Mouse (Mus musculus) cerebral cortex, adult 2 months (tissue): ENCODE measurements around the gene Gm156.

Experiments used
- WGBS: fragments of 180-500 bp; shearing (Covaris S2); methylation state at CpG from one replicate; pipeline ENCODE4 v1.1.7; 2018; 5-methylcytosine and 5-hydroxymethylcytosine counted together

Gm156 gene

DNA sequence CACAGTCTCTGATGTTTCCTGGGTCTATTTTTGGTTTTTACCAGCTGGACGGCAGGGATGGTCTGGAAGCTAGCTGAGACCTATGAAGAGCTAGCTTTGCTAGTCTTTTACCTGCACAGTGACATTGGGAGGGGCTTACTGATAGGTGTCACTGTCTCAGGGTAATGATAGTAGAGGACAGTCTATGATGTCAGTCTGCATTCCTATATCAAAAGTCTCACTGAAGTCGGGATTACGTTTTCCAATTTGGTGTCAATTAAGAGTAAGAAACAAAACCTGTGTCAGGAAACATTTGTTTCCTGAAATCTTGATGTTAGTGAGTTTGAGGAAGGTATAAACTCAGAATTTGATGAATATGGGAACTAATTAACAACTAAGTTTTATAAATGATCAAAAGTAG lies at the start of gene Gm156:
Gm156 (minus strand) TSS at position 101 of the 400 bp plus-strand sequence.
- WGBS, result 88% methylated on average over 3 of the region's 3 CpGs

DNA sequence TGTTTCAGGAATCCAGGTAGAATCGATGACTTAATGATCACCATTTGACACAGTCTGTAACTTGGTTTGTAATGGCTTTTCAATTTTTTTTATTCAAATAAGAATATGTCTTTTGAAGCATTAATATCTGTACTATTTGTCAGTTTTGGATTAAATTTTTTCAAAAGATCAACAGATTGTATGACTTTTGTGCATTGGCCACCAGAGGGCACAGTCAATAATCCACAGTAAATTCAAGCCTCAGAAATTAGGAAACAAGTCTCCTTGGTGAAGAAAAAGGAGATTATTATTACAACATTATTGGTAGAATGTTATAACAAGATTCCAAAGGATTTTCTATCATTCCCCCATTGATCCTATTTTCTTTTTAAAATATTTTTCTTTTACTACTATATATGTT lies 41.5 kb upstream of the Gm156 start:
- WGBS, result 76% methylated on average over 1 of the region's 1 CpGs

DNA sequence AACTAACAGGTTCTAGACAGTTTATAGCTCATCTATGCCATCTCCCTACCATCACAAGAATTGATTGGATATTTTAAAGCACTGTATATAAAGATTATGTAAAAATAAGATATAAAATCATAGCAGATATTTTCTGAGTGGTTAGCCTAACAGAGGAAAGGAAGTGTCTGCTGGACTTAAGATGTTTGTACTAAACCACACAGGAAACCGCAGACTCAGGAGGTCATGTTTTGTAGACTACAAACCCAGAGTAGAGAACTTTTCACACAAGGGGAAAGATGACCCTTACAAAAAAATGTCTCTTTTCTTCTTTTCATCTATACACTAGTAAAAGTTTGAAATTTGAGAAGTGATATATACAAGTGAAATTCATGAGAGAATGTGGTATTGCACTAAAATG lies 39.9 kb upstream of the Gm156 start:
- WGBS, result 87% methylated on average over 1 of the region's 1 CpGs

DNA sequence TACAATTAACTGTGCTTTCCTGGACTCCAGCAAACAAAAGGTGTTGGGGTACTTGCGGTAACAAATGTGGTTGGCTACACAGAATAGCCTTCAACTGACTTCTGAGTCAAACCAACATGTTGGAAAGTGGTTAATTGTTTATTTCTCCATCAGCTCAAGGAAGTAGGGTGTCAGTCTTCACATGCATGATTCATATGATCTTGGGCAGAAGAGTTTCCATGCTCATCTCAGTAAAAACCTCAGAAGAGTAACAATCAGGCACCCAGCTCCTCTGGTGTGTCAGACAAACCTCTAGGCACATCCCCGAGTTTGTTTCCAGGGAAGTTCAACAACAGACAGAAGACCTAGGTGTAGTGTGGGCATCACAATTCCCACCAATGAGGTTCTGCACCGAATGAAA lies 33.7 kb upstream of the Gm156 start:
- 55% methylated on average over 3 of the region's 3 CpGs for WGBS

DNA sequence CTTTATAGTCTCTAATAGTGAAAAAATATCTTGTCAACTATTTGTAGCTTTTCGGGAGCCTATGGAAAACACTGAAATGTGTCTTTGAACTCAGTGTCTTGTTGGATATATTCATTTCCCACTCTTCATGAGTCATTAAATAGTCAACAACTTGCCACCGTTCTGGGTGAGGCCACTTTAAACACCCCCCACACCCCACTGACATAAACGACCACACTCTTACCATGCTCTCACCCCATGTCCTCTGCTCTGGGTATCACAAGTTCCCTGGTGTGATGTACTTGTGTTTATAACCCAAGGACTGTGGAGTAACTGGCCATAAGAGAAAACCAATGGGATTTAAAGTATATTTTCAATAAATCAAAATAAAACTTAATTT lies 36.4 kb downstream of the Gm156 start:
- 76% methylated on average over 3 of the region's 3 CpGs for WGBS

DNA sequence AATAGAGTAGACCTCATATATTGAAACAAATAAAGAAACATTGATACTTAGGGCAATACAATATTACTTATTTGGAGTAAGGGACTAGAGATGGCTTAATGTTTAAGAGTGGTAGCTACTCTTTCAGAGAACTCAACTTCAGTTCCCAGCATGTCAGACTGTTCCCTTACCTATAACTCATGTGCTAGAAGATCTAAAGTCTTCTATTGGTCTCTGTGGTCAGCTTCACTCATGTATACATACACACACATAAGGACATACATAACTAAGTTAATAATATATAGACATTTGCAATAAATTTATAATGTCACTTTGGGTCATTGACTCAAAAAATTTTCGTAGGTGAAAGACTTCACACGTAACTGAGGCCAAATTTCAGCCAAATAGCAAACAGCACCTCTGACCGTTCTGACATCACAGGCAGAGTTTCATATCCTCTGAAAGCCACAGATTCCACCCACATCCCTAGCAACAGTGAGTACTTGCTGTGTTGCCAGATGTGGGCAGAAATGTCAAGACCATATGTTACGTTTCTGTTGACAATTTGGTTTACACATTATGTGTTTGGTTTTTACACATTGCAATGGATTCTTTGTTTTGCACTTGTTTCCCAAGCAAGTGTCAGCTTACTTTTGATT lies 36.9 kb downstream of the Gm156 start:
- WGBS, result 80% methylated on average over 4 of the region's 4 CpGs

DNA sequence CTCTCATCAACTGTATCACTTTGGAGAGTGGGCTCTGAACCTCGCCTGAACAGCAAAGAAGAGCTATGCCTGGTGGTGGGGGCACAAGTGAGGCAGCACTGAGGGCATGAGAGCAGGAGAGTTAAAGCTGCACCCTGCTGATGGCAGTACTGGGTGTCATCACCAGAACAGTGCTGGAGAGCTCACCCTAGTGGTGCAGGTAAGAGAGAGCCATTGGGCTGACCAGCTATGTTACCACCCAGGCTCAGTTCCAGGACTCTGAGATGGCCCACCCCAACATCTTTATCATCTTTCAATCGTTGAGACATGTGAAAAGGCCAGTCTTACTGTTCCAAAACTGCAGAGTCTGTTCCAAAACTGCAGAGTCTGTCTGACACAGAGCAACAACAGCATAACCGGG lies 37.9 kb downstream of the Gm156 start:
- WGBS, result 63% methylated on average over 3 of the region's 3 CpGs

DNA sequence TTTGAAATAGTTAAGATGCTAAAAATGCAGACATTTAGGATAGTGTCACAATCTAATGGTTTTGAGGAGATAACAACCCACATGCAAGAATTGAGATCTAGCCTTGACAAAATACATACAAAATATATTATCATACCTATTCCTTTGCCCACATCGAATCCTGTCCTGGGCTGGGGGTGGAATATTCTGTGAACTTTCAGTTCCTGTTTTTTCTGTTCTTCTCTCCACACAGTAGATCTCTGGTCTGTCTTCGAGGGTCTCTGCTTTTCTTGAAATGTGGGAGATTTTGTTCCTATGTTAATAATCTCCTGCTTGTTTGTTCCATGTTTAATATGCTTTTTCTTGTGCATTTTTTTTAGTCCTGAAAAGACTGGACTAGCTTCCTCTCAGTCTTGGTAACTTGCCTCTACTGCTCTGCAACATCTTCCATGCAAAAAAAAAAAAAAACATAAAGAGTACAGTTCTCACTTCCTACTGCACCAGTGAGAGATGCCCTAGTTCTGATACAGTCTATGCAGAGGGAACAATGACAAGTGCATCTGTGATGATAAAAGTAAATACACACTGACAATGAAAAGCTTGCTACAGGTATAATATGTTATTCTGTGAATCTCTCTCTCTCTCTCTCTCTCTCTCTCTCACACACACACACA lies 43.9 kb downstream of the Gm156 start, which contains the start of gene Klri2:
Klri2 (minus strand) TSS at position 416 of the 653 bp plus-strand sequence.
- WGBS, result 55% methylated on average over 2 of the region's 2 CpGs

DNA sequence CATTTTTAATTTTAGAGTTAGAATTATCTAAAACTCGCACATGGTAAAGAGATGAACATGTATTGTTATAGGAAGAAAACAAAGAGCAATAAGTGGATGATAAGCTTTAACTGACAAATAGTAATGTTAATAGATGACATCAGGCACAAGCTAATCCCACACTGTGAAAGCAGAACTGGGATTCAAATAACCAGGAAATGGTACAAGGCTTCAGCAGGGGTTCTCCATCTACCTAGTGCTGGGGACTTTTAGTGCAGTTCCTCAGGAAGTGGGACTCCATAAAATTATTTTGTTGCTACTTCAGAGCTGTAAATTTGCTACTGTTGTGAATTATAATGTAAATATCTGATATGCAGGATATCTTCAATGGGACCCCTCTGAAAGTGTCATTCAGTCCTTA lies 56.8 kb downstream of the Gm156 start:
- 84% methylated on average over 1 of the region's 1 CpGs for WGBS

DNA sequence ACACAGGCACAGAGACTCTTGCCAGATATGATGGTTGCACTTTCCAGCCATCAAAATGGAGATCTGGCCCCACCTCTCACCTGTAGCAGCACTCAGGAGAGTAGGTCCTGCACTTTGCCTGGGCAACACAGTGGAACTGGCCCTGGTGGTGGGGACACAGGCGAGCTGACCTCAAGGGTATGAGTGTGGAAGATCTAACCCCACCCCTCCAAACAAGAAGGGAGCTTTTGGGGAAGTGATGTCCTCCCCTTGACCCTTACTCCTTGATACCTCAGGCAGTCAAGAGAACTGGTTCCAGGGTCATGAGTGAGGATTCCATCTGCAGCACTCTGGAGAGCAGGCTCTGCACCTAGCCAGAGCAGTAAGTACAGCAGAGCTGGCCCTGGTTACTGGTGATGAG lies 62.7 kb downstream of the Gm156 start:
- 72% methylated on average over 1 of the region's 1 CpGs for WGBS

DNA sequence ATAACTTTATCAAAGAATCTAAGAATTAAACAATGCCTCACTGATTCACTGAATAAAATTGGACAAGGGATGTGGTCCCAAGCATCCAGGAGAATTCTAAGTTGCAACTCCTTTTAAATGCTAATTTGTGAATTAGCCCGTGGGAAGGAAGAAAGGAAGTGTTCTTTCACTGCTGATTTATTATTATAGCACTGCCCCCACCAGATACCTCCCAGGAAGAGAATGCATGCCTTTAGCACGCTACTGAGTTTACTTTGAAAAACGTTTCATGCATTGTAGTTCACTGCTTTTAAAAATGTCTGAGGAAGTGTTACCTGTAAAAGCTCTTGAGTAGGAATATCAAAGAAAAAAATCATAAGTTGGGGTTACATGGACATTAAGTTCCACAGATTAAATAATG lies 63.6 kb downstream of the Gm156 start:
- 22% methylated on average over 3 of the region's 3 CpGs for WGBS

DNA sequence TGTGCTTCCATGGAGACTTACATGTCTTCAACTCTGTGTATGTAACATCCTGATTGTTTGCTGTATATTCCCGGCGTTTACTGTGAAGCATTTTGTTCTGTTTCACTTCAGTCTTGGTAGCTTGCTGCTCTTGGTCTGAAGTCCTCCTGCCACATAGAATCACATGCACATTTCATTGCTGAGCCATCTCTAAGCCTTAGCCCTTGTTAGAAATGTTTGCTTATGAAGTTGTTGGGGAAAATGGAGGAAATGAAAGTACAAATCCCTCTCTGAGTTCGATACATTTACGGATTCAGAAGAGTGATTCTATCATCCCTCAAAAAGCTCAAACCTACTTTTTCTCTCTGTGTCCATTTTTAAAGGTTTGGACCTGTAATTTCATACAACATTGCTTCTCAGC lies 67.0 kb downstream of the Gm156 start, which contains the start of gene Klri1:
Klri1 (minus strand) TSS at position 101 of the 400 bp plus-strand sequence.
- WGBS, result 86% methylated on average over 4 of the region's 4 CpGs
